Mouse (Mus musculus): ENCODE measurements at regions not wholly inside any gene's neighbourhood (a gene's known extent, or its start where the extent isn't known, plus 50 kb on each side); places are given as distances from the start of the nearest gene placed in this dataset.
A peak's percentile ranks its signal among the peaks of the same experiment; 100 is the strongest.

GRCm38 (mm10) chr12:27104925-27105571, 237.3 kb downstream of the Sox11 start:
- H3K9me3 ChIP-seq (ENCODE audit: control insufficient read depth) = no peaks in the 10 kb centered on the region

GRCm38 (mm10) chr12:27102996-27103395, 239.4 kb downstream of the Sox11 start:
- 91% methylated on average over 2 of the region's 2 CpGs for WGBS
- Histone ChIP-seq H3K4me2 (replicated peaks; ENCODE audit: low read depth) (no peak overlapping the region), H3K4me3 (ENCODE audit: low read depth, low read length) (no peak overlapping the region), H3K36me3 (ENCODE audit: control insufficient read depth, insufficient read depth) (no peaks in the 10 kb centered on the region), H3K27me3 (replicated peaks; ENCODE audit: control insufficient read depth, insufficient read depth, low read length) (no peaks in the 10 kb centered on the region), H3K27ac (ENCODE audit: low read depth, low read length) (no peak overlapping the region), H3K4me1 (replicated peaks; ENCODE audit: control insufficient read depth, insufficient read depth, low read length) (no peaks in the 10 kb centered on the region), H3K9ac (ENCODE audit: low read depth, low read length) (no peak overlapping the region), H3K9me3 (ENCODE audit: control insufficient read depth) (no peaks in the 10 kb centered on the region)
- ATAC-seq = no peak
- no peak for TF ChIP-seq CTCF (IDR thresholded peaks at IDR 0.05; ENCODE audit: low read depth)

More at GRCm38 (mm10) chr12:27104925-27105571, 237.3 kb downstream of the Sox11 start:
- Histone ChIP-seq H3K9ac (ENCODE audit: low read depth, low read length) (no peak overlapping the region), H3K27me3 (replicated peaks; ENCODE audit: control insufficient read depth, insufficient read depth, low read length) (no peaks in the 10 kb centered on the region), H3K4me3 (ENCODE audit: low read depth, low read length) (no peak overlapping the region), H3K4me1 (replicated peaks; ENCODE audit: control insufficient read depth, insufficient read depth, low read length) (no peaks in the 10 kb centered on the region), H3K4me2 (replicated peaks; ENCODE audit: low read depth) (no peak overlapping the region), H3K27ac (ENCODE audit: low read depth, low read length) (no peak overlapping the region), H3K36me3 (ENCODE audit: control insufficient read depth, insufficient read depth) (no peaks in the 10 kb centered on the region)
- no peak for TF ChIP-seq CTCF (IDR thresholded peaks at IDR 0.05; ENCODE audit: low read depth)
- ATAC-seq = no peak
- WGBS = 79% methylated on average over 9 of the region's 9 CpGs

- H3K27me3 ChIP-seq (replicated peaks; ENCODE audit: control insufficient read depth, insufficient read depth, low read length) = no peaks in the 10 kb centered on the region
- ATAC-seq = no peak
- H3K4me1 ChIP-seq (replicated peaks; ENCODE audit: control insufficient read depth, insufficient read depth, low read length) = 0 out of 2 replicates have a peak, but pooled peaks cover 6% of the 10 kb centered on the region
- H3K27ac ChIP-seq (ENCODE audit: low read depth, low read length) = no peak overlapping the region
- H3K4me3 ChIP-seq (ENCODE audit: low read depth, low read length) = no peak overlapping the region
- 81% methylated on average over 1 of the region's 1 CpGs for WGBS
- no peaks in the 10 kb centered on the region for H3K36me3 ChIP-seq (ENCODE audit: control insufficient read depth, insufficient read depth)
- no peak overlapping the region for H3K9ac ChIP-seq (ENCODE audit: low read depth, low read length)
- H3K9me3 ChIP-seq (ENCODE audit: control insufficient read depth) = no peaks in the 10 kb centered on the region
- no peak overlapping the region for H3K4me2 ChIP-seq (replicated peaks; ENCODE audit: low read depth)
- no peak for TF ChIP-seq CTCF (IDR thresholded peaks at IDR 0.05; ENCODE audit: low read depth)
Observed at GRCm38 (mm10) chr12:27089206-27089605, 253.2 kb downstream of the Sox11 start.

GRCm38 (mm10) chr12:27085890-27086289, 256.5 kb downstream of the Sox11 start:
- H3K4me2 ChIP-seq (replicated peaks; ENCODE audit: low read depth) = no peak overlapping the region

GRCm38 (mm10) chr12:27083645-27084550, 258.5 kb downstream of the Sox11 start:
- Histone ChIP-seq H3K4me1 (replicated peaks; ENCODE audit: control insufficient read depth, insufficient read depth, low read length) (0 out of 2 replicates have a peak, but pooled peaks cover 9% of the 10 kb centered on the region), H3K9ac (ENCODE audit: low read depth, low read length) (no peak overlapping the region), H3K36me3 (ENCODE audit: control insufficient read depth, insufficient read depth) (no peaks in the 10 kb centered on the region), H3K4me3 (ENCODE audit: low read depth, low read length) (no peak overlapping the region), H3K9me3 (ENCODE audit: control insufficient read depth) (no peaks in the 10 kb centered on the region), H3K4me2 (replicated peaks; ENCODE audit: low read depth) (no peak overlapping the region), H3K27me3 (replicated peaks; ENCODE audit: control insufficient read depth, insufficient read depth, low read length) (no peaks in the 10 kb centered on the region), H3K27ac (ENCODE audit: low read depth, low read length) (no peak overlapping the region)
- peak; percentile 81 for ATAC-seq
- no peak for TF ChIP-seq CTCF (IDR thresholded peaks at IDR 0.05; ENCODE audit: low read depth)
- 29% methylated on average over 4 of the region's 4 CpGs for WGBS

More at GRCm38 (mm10) chr12:27085890-27086289, 256.5 kb downstream of the Sox11 start:
- WGBS = 47% methylated on average over 2 of the region's 2 CpGs
- no peak overlapping the region for H3K27ac ChIP-seq (ENCODE audit: low read depth, low read length)
- no peak overlapping the region for H3K9ac ChIP-seq (ENCODE audit: low read depth, low read length)
- H3K9me3 ChIP-seq (ENCODE audit: control insufficient read depth) = no peaks in the 10 kb centered on the region
- H3K4me3 ChIP-seq (ENCODE audit: low read depth, low read length) = no peak overlapping the region
- peak; percentile 87 for ATAC-seq
- no peaks in the 10 kb centered on the region for H3K27me3 ChIP-seq (replicated peaks; ENCODE audit: control insufficient read depth, insufficient read depth, low read length)
- no peaks in the 10 kb centered on the region for H3K36me3 ChIP-seq (ENCODE audit: control insufficient read depth, insufficient read depth)
- 0 out of 2 replicates have a peak, but pooled peaks cover 9% of the 10 kb centered on the region for H3K4me1 ChIP-seq (replicated peaks; ENCODE audit: control insufficient read depth, insufficient read depth, low read length)
- TF ChIP-seq CTCF (IDR thresholded peaks at IDR 0.05; ENCODE audit: low read depth) = no peak

- WGBS = 10% methylated on average over 8 of the region's 8 CpGs
- no peaks in the 10 kb centered on the region for H3K27me3 ChIP-seq (replicated peaks; ENCODE audit: control insufficient read depth, insufficient read depth, low read length)
- peak overlapping the region; percentile 46 for H3K4me2 ChIP-seq (replicated peaks; ENCODE audit: low read depth)
- 0 out of 2 replicates have a peak, but pooled peaks cover 9% of the 10 kb centered on the region for H3K4me1 ChIP-seq (replicated peaks; ENCODE audit: control insufficient read depth, insufficient read depth, low read length)
- no peak overlapping the region for H3K9ac ChIP-seq (ENCODE audit: low read depth, low read length)
- TF ChIP-seq CTCF (IDR thresholded peaks at IDR 0.05; ENCODE audit: low read depth) = no peak
- ATAC-seq = no peak
- H3K9me3 ChIP-seq (ENCODE audit: control insufficient read depth) = no peaks in the 10 kb centered on the region
- no peaks in the 10 kb centered on the region for H3K36me3 ChIP-seq (ENCODE audit: control insufficient read depth, insufficient read depth)
- H3K4me3 ChIP-seq (ENCODE audit: low read depth, low read length) = no peak overlapping the region
- H3K27ac ChIP-seq (ENCODE audit: low read depth, low read length) = no peak overlapping the region
Observed at GRCm38 (mm10) chr12:27083089-27083488, 259.3 kb downstream of the Sox11 start.

Data from intestine, postnatal 0 days (tissue).